Mouse (Mus musculus): ENCODE measurements at regions not wholly inside any gene's neighbourhood (a gene's known extent, or its start where the extent isn't known, plus 50 kb on each side); places are given as distances from the start of the nearest gene placed in this dataset.

GRCm38 (mm10) chr5:97200655-97201054 lies 89.3 kb upstream of the Paqr3 start:
- Histone ChIP-seq H3K27ac (ENCODE audit: low read depth) (no peak overlapping the region), H3K36me3 (ENCODE audit: insufficient read depth) (no peaks in the 10 kb centered on the region), H3K4me3 (ENCODE audit: low read depth, low read length) (no peak overlapping the region), H3K4me1 (ENCODE audit: insufficient read depth) (no peaks in the 10 kb centered on the region), H3K9ac (no peak overlapping the region), H3K27me3 (ENCODE audit: insufficient read depth, low read length) (no peaks in the 10 kb centered on the region), H3K4me2 (no peak overlapping the region), H3K9me3 (ENCODE audit: low read depth, low read length) (no peaks in the 10 kb centered on the region)
- no peak for TF ChIP-seq CTCF (IDR thresholded peaks at IDR 0.05; ENCODE audit: low read depth)
- no peak for DNase-seq
- WGBS, result 84% methylated on average over 4 of the region's 4 CpGs
- ATAC-seq (ENCODE audit: insufficient read depth), result no peak

- H3K9ac ChIP-seq, result no peak overlapping the region
- no peaks in the 10 kb centered on the region for H3K36me3 ChIP-seq (ENCODE audit: insufficient read depth)
- H3K27me3 ChIP-seq (ENCODE audit: insufficient read depth, low read length), result no peaks in the 10 kb centered on the region
- WGBS, result 65% methylated on average over 10 of the region's 10 CpGs
- DNase-seq (no peak), ATAC-seq (ENCODE audit: insufficient read depth) (no peak)
- no peak for TF ChIP-seq CTCF (IDR thresholded peaks at IDR 0.05; ENCODE audit: low read depth)
- no peak overlapping the region for H3K27ac ChIP-seq (ENCODE audit: low read depth)
- H3K9me3 ChIP-seq (ENCODE audit: low read depth, low read length), result no peaks in the 10 kb centered on the region
- no peaks in the 10 kb centered on the region for H3K4me1 ChIP-seq (ENCODE audit: insufficient read depth)
- H3K4me2 ChIP-seq, result no peak overlapping the region
- no peak overlapping the region for H3K4me3 ChIP-seq (ENCODE audit: low read depth, low read length)
Measured at GRCm38 (mm10) chr5:97195281-97195660, 83.9 kb upstream of the Paqr3 start.

GRCm38 (mm10) chr5:97194656-97195280 lies 83.4 kb upstream of the Paqr3 start:
- Histone ChIP-seq H3K36me3 (ENCODE audit: insufficient read depth) (no peaks in the 10 kb centered on the region), H3K4me2 (no peak overlapping the region), H3K4me3 (ENCODE audit: low read depth, low read length) (no peak overlapping the region), H3K4me1 (ENCODE audit: insufficient read depth) (no peaks in the 10 kb centered on the region), H3K27me3 (ENCODE audit: insufficient read depth, low read length) (no peaks in the 10 kb centered on the region), H3K9ac (no peak overlapping the region), H3K9me3 (ENCODE audit: low read depth, low read length) (no peaks in the 10 kb centered on the region), H3K27ac (ENCODE audit: low read depth) (no peak overlapping the region)
- WGBS, result 73% methylated on average over 11 of the region's 11 CpGs
- ATAC-seq (ENCODE audit: insufficient read depth) (no peak), DNase-seq (no peak)
- TF ChIP-seq CTCF (IDR thresholded peaks at IDR 0.05; ENCODE audit: low read depth), result no peak

- DNase-seq (peak; percentile 7), ATAC-seq (ENCODE audit: insufficient read depth) (no peak)
- H3K4me1 ChIP-seq (ENCODE audit: insufficient read depth), result no peaks in the 10 kb centered on the region
- WGBS, result 67% methylated on average over 13 of the region's 13 CpGs
- no peak overlapping the region for H3K9ac ChIP-seq
- H3K27me3 ChIP-seq (ENCODE audit: insufficient read depth, low read length), result no peaks in the 10 kb centered on the region
- H3K4me2 ChIP-seq, result no peak overlapping the region
- no peak overlapping the region for H3K4me3 ChIP-seq (ENCODE audit: low read depth, low read length)
- H3K27ac ChIP-seq (ENCODE audit: low read depth), result no peak overlapping the region
- TF ChIP-seq CTCF (IDR thresholded peaks at IDR 0.05; ENCODE audit: low read depth), result no peak
- no peaks in the 10 kb centered on the region for H3K9me3 ChIP-seq (ENCODE audit: low read depth, low read length)
- no peaks in the 10 kb centered on the region for H3K36me3 ChIP-seq (ENCODE audit: insufficient read depth)
Measured at GRCm38 (mm10) chr5:97192656-97193055, 81.3 kb upstream of the Paqr3 start.

GRCm38 (mm10) chr5:97190695-97191094 lies 79.3 kb upstream of the Paqr3 start:
- Histone ChIP-seq H3K9me3 (ENCODE audit: low read depth, low read length) (no peaks in the 10 kb centered on the region), H3K9ac (no peak overlapping the region), H3K36me3 (ENCODE audit: insufficient read depth) (no peaks in the 10 kb centered on the region), H3K27me3 (ENCODE audit: insufficient read depth, low read length) (no peaks in the 10 kb centered on the region), H3K4me1 (ENCODE audit: insufficient read depth) (no peaks in the 10 kb centered on the region), H3K27ac (ENCODE audit: low read depth) (no peak overlapping the region), H3K4me3 (ENCODE audit: low read depth, low read length) (no peak overlapping the region), H3K4me2 (no peak overlapping the region)
- TF ChIP-seq CTCF (IDR thresholded peaks at IDR 0.05; ENCODE audit: low read depth), result no peak
- 31% methylated on average over 3 of the region's 3 CpGs for WGBS
- ATAC-seq (ENCODE audit: insufficient read depth) (peak; percentile 80), DNase-seq (peak; percentile 77)

- no peak for TF ChIP-seq CTCF (IDR thresholded peaks at IDR 0.05; ENCODE audit: low read depth)
- ATAC-seq (ENCODE audit: insufficient read depth) (no peak), DNase-seq (no peak)
- H3K9ac ChIP-seq, result no peak overlapping the region
- H3K4me3 ChIP-seq (ENCODE audit: low read depth, low read length), result no peak overlapping the region
- H3K36me3 ChIP-seq (ENCODE audit: insufficient read depth), result no peaks in the 10 kb centered on the region
- H3K4me1 ChIP-seq (ENCODE audit: insufficient read depth), result no peaks in the 10 kb centered on the region
- H3K27ac ChIP-seq (ENCODE audit: low read depth), result no peak overlapping the region
- WGBS, result 70% methylated on average over 9 of the region's 9 CpGs
- H3K4me2 ChIP-seq, result no peak overlapping the region
- no peaks in the 10 kb centered on the region for H3K27me3 ChIP-seq (ENCODE audit: insufficient read depth, low read length)
- H3K9me3 ChIP-seq (ENCODE audit: low read depth, low read length), result no peaks in the 10 kb centered on the region
Measured at GRCm38 (mm10) chr5:97184512-97184911, 73.1 kb upstream of the Paqr3 start.

GRCm38 (mm10) chr5:97181249-97181648 lies 69.9 kb upstream of the Paqr3 start:
- WGBS, result 82% methylated on average over 1 of the region's 1 CpGs
- no peak for ATAC-seq (ENCODE audit: insufficient read depth)
- no peaks in the 10 kb centered on the region for H3K9me3 ChIP-seq (ENCODE audit: low read depth, low read length)
- H3K4me1 ChIP-seq (ENCODE audit: insufficient read depth), result no peaks in the 10 kb centered on the region
- TF ChIP-seq CTCF (IDR thresholded peaks at IDR 0.05; ENCODE audit: low read depth), result no peak
- no peak overlapping the region for H3K4me2 ChIP-seq
- H3K27me3 ChIP-seq (ENCODE audit: insufficient read depth, low read length), result no peaks in the 10 kb centered on the region
- no peak for DNase-seq
- no peaks in the 10 kb centered on the region for H3K36me3 ChIP-seq (ENCODE audit: insufficient read depth)
- no peak overlapping the region for H3K27ac ChIP-seq (ENCODE audit: low read depth)
- H3K4me3 ChIP-seq (ENCODE audit: low read depth, low read length), result no peak overlapping the region
- H3K9ac ChIP-seq, result no peak overlapping the region

- H3K27me3 ChIP-seq (ENCODE audit: insufficient read depth, low read length), result no peaks in the 10 kb centered on the region
- H3K9me3 ChIP-seq (ENCODE audit: low read depth, low read length), result no peaks in the 10 kb centered on the region
- ATAC-seq (ENCODE audit: insufficient read depth) (no peak), DNase-seq (no peak)
- no peak overlapping the region for H3K4me3 ChIP-seq (ENCODE audit: low read depth, low read length)
- no peaks in the 10 kb centered on the region for H3K36me3 ChIP-seq (ENCODE audit: insufficient read depth)
- H3K9ac ChIP-seq, result no peak overlapping the region
- H3K4me1 ChIP-seq (ENCODE audit: insufficient read depth), result no peaks in the 10 kb centered on the region
- 77% methylated on average over 8 of the region's 8 CpGs for WGBS
- no peak overlapping the region for H3K27ac ChIP-seq (ENCODE audit: low read depth)
- TF ChIP-seq CTCF (IDR thresholded peaks at IDR 0.05; ENCODE audit: low read depth), result no peak
- no peak overlapping the region for H3K4me2 ChIP-seq
Measured at GRCm38 (mm10) chr5:97174446-97174845, 63.0 kb upstream of the Paqr3 start.

Data from lung, embryonic 14.5 days (tissue).